Mouse (Mus musculus): ENCODE measurements around the gene Hapln2.

- TF ChIP-seq MEF2A (IDR thresholded peaks at IDR 0.05; ENCODE audit: borderline replicate concordance, low read depth, low read length) = no peak
- TF ChIP-seq HCFC1 (IDR thresholded peaks at IDR 0.05; ENCODE audit: low read depth, low read length) = no peak
- TF ChIP-seq ZMIZ1 (IDR thresholded peaks at IDR 0.05; ENCODE audit: low read depth, low read length) = no peak
- no peak for TF ChIP-seq CTCF (conservative IDR thresholded peaks at IDR 0.05 in 1 of 2, IDR thresholded peaks at IDR 0.05 in 1 of 2; ENCODE audit: low read depth in 2 of 2, low read length in 2 of 2)
- no peak for TF ChIP-seq JUN (IDR thresholded peaks at IDR 0.05; ENCODE audit: insufficient read depth, low read depth, low read length)
Measured at GRCm38 (mm10) chr3:87983627-87984026, 43.8 kb downstream of the Hapln2 start.

Measured in CH12.LX (cell line).